Mouse (Mus musculus): ENCODE data around the gene Tada2b. TPM values are rescaled to one million over a fixed set of nuclear protein-coding genes. Genes with fewer than 3 reads are reported as not detected.

Tada2b gene
- 18.6 and 19.2 TPM in 2 replicates for polyA plus RNA-seq (2012; rRNA removed)

DNA sequence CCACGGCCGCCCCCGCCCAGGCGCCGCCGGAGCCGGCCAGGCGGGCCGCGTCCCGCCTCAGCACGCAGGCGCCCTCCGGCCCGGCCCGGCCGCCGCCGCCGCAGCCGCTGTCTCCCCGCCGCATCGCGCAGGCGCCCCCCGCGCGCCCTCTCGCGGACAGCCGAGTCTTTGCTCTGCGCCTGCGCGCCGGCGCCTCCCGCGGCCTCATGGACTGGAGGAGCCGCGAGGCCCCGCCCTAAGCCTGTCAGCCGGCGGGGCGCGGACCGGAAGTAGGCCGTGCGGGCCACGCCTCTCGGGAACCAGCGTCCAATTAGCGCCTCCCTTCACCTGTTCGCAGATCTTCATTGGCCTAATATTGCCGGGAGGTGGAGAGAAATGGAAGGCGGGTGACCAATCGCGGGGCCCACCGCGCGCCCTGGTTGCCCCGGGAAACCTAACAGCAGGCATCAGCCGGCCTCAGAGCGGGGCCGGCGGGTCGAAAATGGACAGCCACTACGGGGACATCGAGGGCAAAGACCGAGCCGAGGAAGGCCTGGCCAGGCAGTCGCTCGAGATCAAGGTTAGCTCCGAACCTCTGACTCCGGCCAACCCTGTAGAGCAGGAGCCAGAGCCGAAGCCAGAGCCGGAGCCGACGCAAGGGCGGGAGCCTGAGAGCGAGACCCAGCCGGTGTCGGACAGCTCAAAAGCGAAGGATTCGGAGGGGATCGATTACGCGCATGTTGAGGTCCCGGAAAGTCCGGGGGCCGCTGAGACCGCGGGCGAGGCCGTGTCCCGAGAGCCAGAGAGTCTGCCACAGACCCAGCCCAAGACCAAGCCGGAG, at the start of gene Tada2b, which contains the start of gene Ccdc96:
TSS of gene Tada2b (minus strand) at position 115 of the 820 bp plus-strand sequence.
TSS of gene Ccdc96 (plus strand) at position 418 of the 820 bp plus-strand sequence.
- peak; percentile 97 to 99 for DNase-seq
- no peaks in the 10 kb centered on the region for H3K27me3 ChIP-seq (ENCODE audit: control insufficient read depth, insufficient read depth, low read length)
- H3K4me3 ChIP-seq (replicated peaks; ENCODE audit: insufficient read depth, low read depth, low read length): peak within 1 kb of the TSS; percentile 85
- H3K4me1 ChIP-seq (ENCODE audit: control insufficient read depth, insufficient read depth, low read length): peaks cover 20% of the 10 kb centered on the region
- WGBS: 4% methylated on average over 96 of the region's 97 CpGs
- TF ChIP-seq CTCF (IDR thresholded peaks at IDR 0.05; ENCODE audit: borderline replicate concordance, insufficient read depth, low read depth, low read length) (peak; percentile 11; the same call in 1 of the 2 replicates), POLR2A (IDR thresholded peaks at IDR 0.05; ENCODE audit: borderline replicate concordance, insufficient read depth, low read length) (no peak)
- H3K27ac ChIP-seq (ENCODE audit: insufficient read depth, low read length): peak within 1 kb of the TSS; percentile 10

GRCm38 (mm10) chr5:36530129-36530751, 46.2 kb upstream of the Tada2b start:
- Histone ChIP-seq H3K27me3 (ENCODE audit: control insufficient read depth, insufficient read depth, low read length) (no peaks in the 10 kb centered on the region), H3K4me1 (ENCODE audit: control insufficient read depth, insufficient read depth, low read length) (peaks cover 15% of the 10 kb centered on the region), H3K4me3 (replicated peaks; ENCODE audit: insufficient read depth, low read depth, low read length) (peak overlapping the region; percentile 73), H3K27ac (ENCODE audit: insufficient read depth, low read length) (peak overlapping the region; percentile 63)
- DNase-seq: peak; percentile 95
- under 1% methylated on average over 28 of the region's 28 CpGs for WGBS
- TF ChIP-seq CTCF (IDR thresholded peaks at IDR 0.05; ENCODE audit: borderline replicate concordance, insufficient read depth, low read depth, low read length) (no peak), POLR2A (IDR thresholded peaks at IDR 0.05; ENCODE audit: borderline replicate concordance, insufficient read depth, low read length) (peak; percentile 69)

GRCm38 (mm10) chr5:36529698-36530097, 45.6 kb upstream of the Tada2b start:
- peaks cover 15% of the 10 kb centered on the region for H3K4me1 ChIP-seq (ENCODE audit: control insufficient read depth, insufficient read depth, low read length)
- DNase-seq: no peak
- H3K4me3 ChIP-seq (replicated peaks; ENCODE audit: insufficient read depth, low read depth, low read length): peak overlapping the region; percentile 73
- no peak overlapping the region; the same call in 1 of the 2 replicates for H3K27ac ChIP-seq (ENCODE audit: insufficient read depth, low read length)
- whole genome bisulfite sequencing: under 1% methylated on average over 5 of the region's 5 CpGs
- no peaks in the 10 kb centered on the region for H3K27me3 ChIP-seq (ENCODE audit: control insufficient read depth, insufficient read depth, low read length)
- no peak for TF ChIP-seq POLR2A (IDR thresholded peaks at IDR 0.05; ENCODE audit: borderline replicate concordance, insufficient read depth, low read length)
- no peak for TF ChIP-seq CTCF (IDR thresholded peaks at IDR 0.05; ENCODE audit: borderline replicate concordance, insufficient read depth, low read depth, low read length)

GRCm38 (mm10) chr5:36526921-36527320, 42.8 kb upstream of the Tada2b start:
- Histone ChIP-seq H3K27me3 (ENCODE audit: control insufficient read depth, insufficient read depth, low read length) (no peaks in the 10 kb centered on the region), H3K4me3 (replicated peaks; ENCODE audit: insufficient read depth, low read depth, low read length) (no peak overlapping the region), H3K4me1 (ENCODE audit: control insufficient read depth, insufficient read depth, low read length) (peaks cover 15% of the 10 kb centered on the region), H3K27ac (ENCODE audit: insufficient read depth, low read length) (no peak overlapping the region)
- no peak for DNase-seq
- TF ChIP-seq CTCF (IDR thresholded peaks at IDR 0.05; ENCODE audit: borderline replicate concordance, insufficient read depth, low read depth, low read length) (no peak), POLR2A (IDR thresholded peaks at IDR 0.05; ENCODE audit: borderline replicate concordance, insufficient read depth, low read length) (no peak)
- WGBS: 91% methylated on average over 2 of the region's 2 CpGs

- H3K27ac ChIP-seq (ENCODE audit: insufficient read depth, low read length): no peak overlapping the region
- 74% methylated on average over 5 of the region's 5 CpGs for WGBS
- H3K4me3 ChIP-seq (replicated peaks; ENCODE audit: insufficient read depth, low read depth, low read length): no peak overlapping the region
- H3K4me1 ChIP-seq (ENCODE audit: control insufficient read depth, insufficient read depth, low read length): peaks cover 15% of the 10 kb centered on the region
- H3K27me3 ChIP-seq (ENCODE audit: control insufficient read depth, insufficient read depth, low read length): no peaks in the 10 kb centered on the region
- TF ChIP-seq CTCF (IDR thresholded peaks at IDR 0.05; ENCODE audit: borderline replicate concordance, insufficient read depth, low read depth, low read length): no peak; the same call in 1 of the 2 replicates
- TF ChIP-seq POLR2A (IDR thresholded peaks at IDR 0.05; ENCODE audit: borderline replicate concordance, insufficient read depth, low read length): no peak
- DNase-seq: no peak
Measured at GRCm38 (mm10) chr5:36526274-36526673, 42.2 kb upstream of the Tada2b start.

GRCm38 (mm10) chr5:36525216-36525615, 41.1 kb upstream of the Tada2b start:
- no peak overlapping the region for H3K27ac ChIP-seq (ENCODE audit: insufficient read depth, low read length)
- TF ChIP-seq POLR2A (IDR thresholded peaks at IDR 0.05; ENCODE audit: borderline replicate concordance, insufficient read depth, low read length) (no peak), CTCF (IDR thresholded peaks at IDR 0.05; ENCODE audit: borderline replicate concordance, insufficient read depth, low read depth, low read length) (no peak)
- 48% methylated on average over 2 of the region's 2 CpGs for WGBS

GRCm38 (mm10) chr5:36523219-36523703, 39.2 kb upstream of the Tada2b start:
- no peak for TF ChIP-seq CTCF (IDR thresholded peaks at IDR 0.05; ENCODE audit: borderline replicate concordance, insufficient read depth, low read depth, low read length)
- TF ChIP-seq POLR2A (IDR thresholded peaks at IDR 0.05; ENCODE audit: borderline replicate concordance, insufficient read depth, low read length): no peak
- H3K27ac ChIP-seq (ENCODE audit: insufficient read depth, low read length): no peak overlapping the region

More at GRCm38 (mm10) chr5:36525216-36525615, 41.1 kb upstream of the Tada2b start:
- no peak for DNase-seq
- Histone ChIP-seq H3K4me1 (ENCODE audit: control insufficient read depth, insufficient read depth, low read length) (peaks cover 15% of the 10 kb centered on the region), H3K4me3 (replicated peaks; ENCODE audit: insufficient read depth, low read depth, low read length) (no peak overlapping the region), H3K27me3 (ENCODE audit: control insufficient read depth, insufficient read depth, low read length) (no peaks in the 10 kb centered on the region)

More at GRCm38 (mm10) chr5:36523219-36523703, 39.2 kb upstream of the Tada2b start:
- H3K27me3 ChIP-seq (ENCODE audit: control insufficient read depth, insufficient read depth, low read length): no peaks in the 10 kb centered on the region
- H3K4me3 ChIP-seq (replicated peaks; ENCODE audit: insufficient read depth, low read depth, low read length): no peak overlapping the region
- peaks cover 14% of the 10 kb centered on the region for H3K4me1 ChIP-seq (ENCODE audit: control insufficient read depth, insufficient read depth, low read length)
- 85% methylated on average over 5 of the region's 5 CpGs for WGBS
- no peak for DNase-seq
